Mouse (Mus musculus): ENCODE data around the gene Taf10. TPM values are rescaled to one million over a fixed set of nuclear protein-coding genes. Genes with fewer than 3 reads are reported as not detected.
A peak's percentile ranks its signal among the peaks of the same experiment; 100 is the strongest.
"Not testable (repeated sequence)": the region's sequence is repeated elsewhere in the genome, so short reads cannot be mapped to it uniquely, and the experiment has no call there.

The Taf10 gene
- total and polyA plus RNA-seq, 3 experiments: 202 to 353 (median 263) TPM

DNA sequence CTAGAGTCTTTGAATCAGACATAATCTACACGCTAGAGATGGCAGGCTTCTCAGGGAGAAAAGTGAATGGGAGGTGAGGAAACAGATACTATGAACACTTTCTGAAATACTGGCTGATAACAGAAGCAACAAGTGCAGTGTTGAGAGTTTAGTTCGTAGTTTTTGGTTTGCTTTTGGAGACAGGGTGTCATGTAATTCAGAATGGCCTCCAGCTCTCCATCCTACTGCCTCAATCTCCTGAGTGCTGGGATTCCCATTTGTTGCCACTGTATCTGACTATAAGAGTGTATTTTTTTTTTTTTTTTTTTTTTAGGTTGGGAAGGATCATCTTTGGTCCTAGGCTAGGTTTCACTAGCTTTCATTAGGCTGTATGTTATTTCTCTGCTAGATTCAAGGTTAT is 5.9 kb downstream of the Taf10 start:
- Histone ChIP-seq H3K9me3 (replicated peaks) (no peaks in the 10 kb centered on the region), H3K4me1 (ENCODE audit: insufficient read depth, low read depth, low read length) (peaks cover 87% of the 10 kb centered on the region), H3K4me3 (ENCODE audit: low read depth, low read length) (no peak overlapping the region; the same call in 1 of the 2 replicates), H3K27me3 (ENCODE audit: insufficient read depth, low read length) (no peaks in the 10 kb centered on the region), H3K36me3 (replicated peaks) (peaks cover 66% of the 10 kb centered on the region)
- ATAC-seq (ENCODE audit: extremely low read depth, insufficient number of reproducible peaks, low FRiP score, poor library complexity, severe bottlenecking) (no peak), DNase-seq (ENCODE audit: low spot score) (no peak)
- no peak for TF ChIP-seq GATA1 (IDR thresholded peaks at IDR 0.05; ENCODE audit: borderline replicate concordance, low read length)
- no peak for TF ChIP-seq TAL1 (conservative IDR thresholded peaks at IDR 0.05; ENCODE audit: low read depth, low read length)
- no peak for TF ChIP-seq CTCF (IDR thresholded peaks at IDR 0.05; ENCODE audit: low read depth, low read length)
- TF ChIP-seq GATA2 (IDR thresholded peaks at IDR 0.05; ENCODE audit: borderline replicate concordance, low read depth, low read length): no peak
- TF ChIP-seq POLR2AphosphoS5 (IDR thresholded peaks at IDR 0.05; ENCODE audit: insufficient replicate concordance, low read depth, low read length): no peak

DNA sequence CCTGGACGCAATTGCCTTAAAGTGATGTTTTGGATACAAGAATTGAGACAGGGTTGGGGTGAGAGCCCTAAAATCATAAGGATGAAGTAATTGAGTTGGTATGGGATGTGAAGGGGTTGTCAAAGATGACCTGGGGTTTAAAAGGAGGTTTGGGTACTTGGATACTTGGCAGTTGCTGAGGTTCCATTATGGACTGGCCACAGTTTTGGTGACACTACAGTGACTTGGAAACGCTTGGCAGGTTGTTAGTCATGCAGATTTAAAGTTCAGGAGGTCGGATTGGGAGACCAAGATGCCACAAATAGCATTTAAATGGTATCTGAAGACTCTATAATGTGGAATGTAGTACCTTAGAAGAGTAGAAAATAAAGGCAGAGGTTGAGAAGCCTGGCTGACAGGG is 6.5 kb downstream of the Taf10 start:
- H3K36me3 ChIP-seq (replicated peaks): peaks cover 66% of the 10 kb centered on the region
- TF ChIP-seq GATA1 (IDR thresholded peaks at IDR 0.05; ENCODE audit: borderline replicate concordance, low read length): no peak
- no peak for TF ChIP-seq POLR2AphosphoS5 (IDR thresholded peaks at IDR 0.05; ENCODE audit: insufficient replicate concordance, low read depth, low read length)
- no peak for TF ChIP-seq TAL1 (conservative IDR thresholded peaks at IDR 0.05; ENCODE audit: low read depth, low read length)
- TF ChIP-seq CTCF (IDR thresholded peaks at IDR 0.05; ENCODE audit: low read depth, low read length): no peak
- no peak for TF ChIP-seq GATA2 (IDR thresholded peaks at IDR 0.05; ENCODE audit: borderline replicate concordance, low read depth, low read length)
- DNase-seq (ENCODE audit: low spot score) (no peak), ATAC-seq (ENCODE audit: extremely low read depth, insufficient number of reproducible peaks, low FRiP score, poor library complexity, severe bottlenecking) (no peak)
- H3K4me1 ChIP-seq (ENCODE audit: insufficient read depth, low read depth, low read length): peaks cover 83% of the 10 kb centered on the region
- no peaks in the 10 kb centered on the region for H3K9me3 ChIP-seq (replicated peaks)
- peak overlapping the region; percentile 82 for H3K4me3 ChIP-seq (ENCODE audit: low read depth, low read length)
- H3K27me3 ChIP-seq (ENCODE audit: insufficient read depth, low read length): no peaks in the 10 kb centered on the region

GRCm38 (mm10) chr7:105736911-105737521 is 7.1 kb downstream of the Taf10 start, which contains the start of gene Rrp8:
Gene Rrp8, minus strand, starts transcription at chr7:105737385.
- peaks cover 66% of the 10 kb centered on the region for H3K36me3 ChIP-seq (replicated peaks)
- peaks cover 79% of the 10 kb centered on the region for H3K4me1 ChIP-seq (ENCODE audit: insufficient read depth, low read depth, low read length)
- H3K4me3 ChIP-seq (ENCODE audit: low read depth, low read length): peak within 1 kb of the TSS; percentile 82
- TF ChIP-seq POLR2AphosphoS5 (IDR thresholded peaks at IDR 0.05; ENCODE audit: insufficient replicate concordance, low read depth, low read length) (no peak), GATA1 (IDR thresholded peaks at IDR 0.05; ENCODE audit: borderline replicate concordance, low read length) (no peak), CTCF (IDR thresholded peaks at IDR 0.05; ENCODE audit: low read depth, low read length) (no peak), TAL1 (conservative IDR thresholded peaks at IDR 0.05; ENCODE audit: low read depth, low read length) (no peak), GATA2 (IDR thresholded peaks at IDR 0.05; ENCODE audit: borderline replicate concordance, low read depth, low read length) (no peak)
- DNase-seq (ENCODE audit: low spot score) (peak; percentile 43), ATAC-seq (ENCODE audit: extremely low read depth, insufficient number of reproducible peaks, low FRiP score, poor library complexity, severe bottlenecking) (peak; percentile 19; the same call in 1 of the 2 replicates)
- H3K27me3 ChIP-seq (ENCODE audit: insufficient read depth, low read length): no peaks in the 10 kb centered on the region
- H3K9me3 ChIP-seq (replicated peaks): no peaks in the 10 kb centered on the region

DNA sequence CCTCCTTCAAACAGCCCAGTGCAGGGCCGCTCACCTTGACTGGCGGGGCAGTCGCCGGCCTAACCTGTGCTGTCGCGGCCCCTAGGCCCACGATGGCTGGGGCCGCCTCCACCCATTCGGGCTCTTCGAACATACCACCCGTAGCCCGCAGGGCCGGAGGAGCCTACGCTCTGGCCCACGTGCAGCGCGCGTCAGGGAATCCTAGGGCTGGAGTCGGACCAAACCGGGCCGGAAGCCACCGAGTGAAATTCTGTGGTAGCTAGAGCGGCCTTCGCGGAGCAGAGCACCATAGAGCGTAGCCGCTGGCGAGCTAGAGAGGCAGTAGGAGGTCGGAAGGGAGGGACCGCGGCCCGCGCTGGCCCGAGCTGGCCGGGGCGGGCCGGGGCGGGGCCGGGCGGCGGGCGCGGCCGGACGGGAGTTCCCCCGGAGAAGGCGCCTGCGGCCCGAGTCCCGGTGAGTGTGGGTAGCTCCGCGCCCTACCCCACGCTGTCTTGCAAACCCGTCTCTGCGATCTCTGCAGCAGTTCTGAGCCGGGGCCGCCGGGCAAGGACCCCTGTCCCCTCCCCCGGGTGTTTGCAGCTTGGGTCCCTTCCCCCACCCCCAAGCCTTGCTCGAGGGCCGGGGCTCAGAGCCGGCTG is 7.8 kb downstream of the Taf10 start, which contains the start of gene Ilk:
Ilk (plus strand) TSS at position 329 of the 638 bp plus-strand sequence.
- H3K4me3 ChIP-seq (ENCODE audit: low read depth, low read length): peak within 1 kb of the TSS; percentile 82
- DNase-seq (ENCODE audit: low spot score) (peak; percentile 77), ATAC-seq (ENCODE audit: extremely low read depth, insufficient number of reproducible peaks, low FRiP score, poor library complexity, severe bottlenecking) (peak; percentile 92)
- no peak for TF ChIP-seq TAL1 (conservative IDR thresholded peaks at IDR 0.05; ENCODE audit: low read depth, low read length)
- no peak for TF ChIP-seq GATA2 (IDR thresholded peaks at IDR 0.05; ENCODE audit: borderline replicate concordance, low read depth, low read length)
- TF ChIP-seq GATA1 (IDR thresholded peaks at IDR 0.05; ENCODE audit: borderline replicate concordance, low read length): no peak
- TF ChIP-seq CTCF (IDR thresholded peaks at IDR 0.05; ENCODE audit: low read depth, low read length): no peak
- TF ChIP-seq POLR2AphosphoS5 (IDR thresholded peaks at IDR 0.05; ENCODE audit: insufficient replicate concordance, low read depth, low read length): no peak
- peaks cover 73% of the 10 kb centered on the region for H3K4me1 ChIP-seq (ENCODE audit: insufficient read depth, low read depth, low read length)
- no peaks in the 10 kb centered on the region for H3K9me3 ChIP-seq (replicated peaks)
- no peaks in the 10 kb centered on the region for H3K27me3 ChIP-seq (ENCODE audit: insufficient read depth, low read length)
- H3K36me3 ChIP-seq (replicated peaks): peaks cover 66% of the 10 kb centered on the region

- not testable (repeated sequence) for ATAC-seq (ENCODE audit: extremely low read depth, insufficient number of reproducible peaks, low FRiP score, poor library complexity, severe bottlenecking); H3K27me3 ChIP-seq (ENCODE audit: insufficient read depth, low read length); DNase-seq (ENCODE audit: low spot score); H3K9me3 ChIP-seq (replicated peaks)
- Histone ChIP-seq H3K4me3 (ENCODE audit: low read depth, low read length) (peak overlapping the region; percentile 82), H3K36me3 (replicated peaks) (peaks cover 66% of the 10 kb centered on the region), H3K4me1 (ENCODE audit: insufficient read depth, low read depth, low read length) (peaks cover 64% of the 10 kb centered on the region)
Observed at GRCm38 (mm10) chr7:105735464-105735863, 8.7 kb downstream of the Taf10 start.

GRCm38 (mm10) chr7:105734826-105735225 is 9.3 kb downstream of the Taf10 start:
- ATAC-seq (ENCODE audit: extremely low read depth, insufficient number of reproducible peaks, low FRiP score, poor library complexity, severe bottlenecking) (no peak), DNase-seq (ENCODE audit: low spot score) (no peak)
- H3K4me1 ChIP-seq (ENCODE audit: insufficient read depth, low read depth, low read length): peaks cover 57% of the 10 kb centered on the region
- no peaks in the 10 kb centered on the region for H3K9me3 ChIP-seq (replicated peaks)
- TF ChIP-seq TAL1 (conservative IDR thresholded peaks at IDR 0.05; ENCODE audit: low read depth, low read length) (no peak), GATA1 (IDR thresholded peaks at IDR 0.05; ENCODE audit: borderline replicate concordance, low read length) (no peak), CTCF (IDR thresholded peaks at IDR 0.05; ENCODE audit: low read depth, low read length) (no peak), GATA2 (IDR thresholded peaks at IDR 0.05; ENCODE audit: borderline replicate concordance, low read depth, low read length) (no peak), POLR2AphosphoS5 (IDR thresholded peaks at IDR 0.05; ENCODE audit: insufficient replicate concordance, low read depth, low read length) (no peak)
- H3K4me3 ChIP-seq (ENCODE audit: low read depth, low read length): peak overlapping the region; percentile 3; the same call in 1 of the 2 replicates
- no peaks in the 10 kb centered on the region for H3K27me3 ChIP-seq (ENCODE audit: insufficient read depth, low read length)
- peaks cover 66% of the 10 kb centered on the region for H3K36me3 ChIP-seq (replicated peaks)

Measured in G1E (cell line).